Mouse (Mus musculus) C2C12 (cell line): Measurements from ENCODE around the gene Syngr1. TPM values are rescaled to one million over a fixed set of nuclear protein-coding genes. Genes with fewer than 3 reads are reported as not detected.

Experiments used
- H3K27me3 ChIP-seq: one replicate; pipeline ENCODE4 v1.6.1; 2011; ENCODE audit not compliant: control insufficient read depth, insufficient read depth, insufficient read length
- H3K36me3 ChIP-seq: one replicate; pipeline ENCODE4 v1.6.1; 2011; ENCODE audit not compliant: control insufficient read depth, insufficient read depth
- H3K4me3 ChIP-seq: one replicate; pipeline ENCODE4 v1.5.1; 2011; ENCODE audit warnings: mild to moderate bottlenecking, control low read depth; ENCODE audit not compliant: poor library complexity, insufficient read depth, severe bottlenecking
- H3K79me2 ChIP-seq: one replicate; pipeline ENCODE4 v1.6.1; 2011; ENCODE audit not compliant: control insufficient read depth, insufficient read depth
- H3K79me3 ChIP-seq: one replicate; pipeline ENCODE4 v1.6.1; 2011; ENCODE audit warnings: low read depth, control low read depth
- H3ac ChIP-seq: one replicate; pipeline ENCODE3; 2011; ENCODE audit warnings: low read depth; ENCODE audit not compliant: control insufficient read depth, insufficient read length
- CEBPB ChIP-seq: IDR thresholded peaks from one replicate; pipeline ENCODE4 v1.6.1; 2011; ENCODE audit warnings: low read depth, mild to moderate bottlenecking, control low read depth, moderate library complexity
- CTCF ChIP-seq: IDR thresholded peaks from one replicate; pipeline ENCODE4 v1.5.1; 2011; ENCODE audit not compliant: control insufficient read depth, insufficient read depth, insufficient read length
- FOSL1 ChIP-seq: IDR thresholded peaks from one replicate; pipeline ENCODE4 v1.8.0; 2011; ENCODE audit warnings: mild to moderate bottlenecking, low read length; ENCODE audit not compliant: poor library complexity, insufficient read depth, severe bottlenecking
- MAX ChIP-seq: IDR thresholded peaks from one replicate; pipeline ENCODE4 v1.6.1; 2011; ENCODE audit warnings: mild to moderate bottlenecking, control low read depth
- MYOD1 ChIP-seq: IDR thresholded peaks from one replicate; pipeline ENCODE4 v1.6.1; 2011; ENCODE audit warnings: low read depth; ENCODE audit not compliant: control insufficient read depth, insufficient read length
- MYOG ChIP-seq: IDR thresholded peaks from one replicate; pipeline ENCODE4 v1.6.1; 2011; ENCODE audit not compliant: control insufficient read depth, insufficient read length; ENCODE audit errors: extremely low read depth
- USF1 ChIP-seq: IDR thresholded peaks from one replicate; pipeline ENCODE4 v1.6.1; 2011; ENCODE audit warnings: low read depth, mild to moderate bottlenecking, control low read depth, moderate library complexity
- microRNA-seq: library from miRNA; unstranded; fragments of <30 nt; microRNA quantifications from one replicate; pipeline ENCODE4, GENCODE M21; 2019; ENCODE audit warnings: borderline microRNAs expressed
- polyA plus RNA-seq: library from polyadenylated mRNA; unstranded; fragments of >200 nt; fragmentation: generic; extraction: Trizol; gene quantifications from one replicate; pipeline ENCODE4 v1.2.1, GENCODE M21; 2012; ENCODE audit warnings: missing spikeins

Gene Syngr1
- polyA plus RNA-seq, 1 experiment, result 7.9 TPM

GRCm38 (mm10) chr15:80163716-80164115 is 72.6 kb downstream of the Syngr1 start:
- Histone ChIP-seq H3ac (no peak overlapping the region), H3K36me3 (peaks cover 32% of the 10 kb centered on the region)

GRCm38 (mm10) chr15:80165396-80165795 is 74.3 kb downstream of the Syngr1 start:
- Histone ChIP-seq H3K79me3 (no peaks in the 10 kb centered on the region), H3K27me3 (no peaks in the 10 kb centered on the region), H3K36me3 (peaks cover 30% of the 10 kb centered on the region), H3K79me2 (no peaks in the 10 kb centered on the region), H3ac (no peak overlapping the region), H3K4me3 (no peak overlapping the region)
- TF ChIP-seq FOSL1 (no peak), MYOG (no peak), CEBPB (no peak), MAX (no peak), MYOD1 (no peak), USF1 (no peak), CTCF (no peak)

More at GRCm38 (mm10) chr15:80163716-80164115, 72.6 kb downstream of the Syngr1 start:
- H3K79me2 ChIP-seq, result no peaks in the 10 kb centered on the region
- no peak overlapping the region for H3K4me3 ChIP-seq
- no peaks in the 10 kb centered on the region for H3K27me3 ChIP-seq
- no peak for TF ChIP-seq MYOG
- no peak for TF ChIP-seq USF1
- TF ChIP-seq CTCF, result no peak
- TF ChIP-seq MAX, result no peak
- no peak for TF ChIP-seq FOSL1
- TF ChIP-seq CEBPB, result no peak
- no peak for TF ChIP-seq MYOD1
- no peaks in the 10 kb centered on the region for H3K79me3 ChIP-seq

Small RNAs within 50 kb of the gene (microRNA-seq; reads per million reads assigned to microRNA genes)
- 61.3 reads per million, percentile 71 among the genes with 10 or more reads in this experiment for gene Snord43

Other genes with a start within 250 kb of the Syngr1 start
- 24.0 TPM for gene Apobec3, start 199.7 kb upstream of the Syngr1 start, polyA plus RNA-seq
- 5.9 TPM for gene Cbx7, start 120.2 kb upstream of the Syngr1 start, polyA plus RNA-seq
- 27.2 TPM for gene Pdgfb, start 76.4 kb upstream of the Syngr1 start, polyA plus RNA-seq
- gene Rpl3, start 534 bp downstream of the Syngr1 start, polyA plus RNA-seq, result 1,181 TPM
- 30.2 TPM for gene Tab1, start 41.8 kb downstream of the Syngr1 start, polyA plus RNA-seq
- 19.2 TPM for gene Mgat3, start 82.4 kb downstream of the Syngr1 start, polyA plus RNA-seq
- 27.3 TPM for gene Mief1, start 142.7 kb downstream of the Syngr1 start, polyA plus RNA-seq
- gene AC140267.1, start 144.5 kb downstream of the Syngr1 start, polyA plus RNA-seq, result not detected
- gene Atf4, start 163.8 kb downstream of the Syngr1 start, polyA plus RNA-seq, result 507 TPM
- 223 TPM for gene Rps19bp1, start 173.0 kb downstream of the Syngr1 start, polyA plus RNA-seq
- gene Cacna1i, start 195.9 kb downstream of the Syngr1 start, polyA plus RNA-seq, result not detected